Mouse (Mus musculus) right cerebral cortex, postnatal 25 days (tissue): ENCODE measurements around the gene Adgrg5.
A peak's percentile ranks its signal among the peaks of the same experiment; 100 is the strongest.

ENCODE experiments used
- DNase-seq: peaks from one replicate; pipeline ENCODE4 v3.0.0; 2022

Adgrg5 gene

GRCm38 (mm10) chr8:94917851-94918495 lies 5.5 kb upstream of the Adgrg5 start, which contains the start of gene Ccdc102a:
TSS of gene Ccdc102a (minus strand) at chr8:94918098.
- DNase-seq = no peak

- no peak for DNase-seq
Measured at GRCm38 (mm10) chr8:94919256-94919655, 4.2 kb upstream of the Adgrg5 start.

DNA sequence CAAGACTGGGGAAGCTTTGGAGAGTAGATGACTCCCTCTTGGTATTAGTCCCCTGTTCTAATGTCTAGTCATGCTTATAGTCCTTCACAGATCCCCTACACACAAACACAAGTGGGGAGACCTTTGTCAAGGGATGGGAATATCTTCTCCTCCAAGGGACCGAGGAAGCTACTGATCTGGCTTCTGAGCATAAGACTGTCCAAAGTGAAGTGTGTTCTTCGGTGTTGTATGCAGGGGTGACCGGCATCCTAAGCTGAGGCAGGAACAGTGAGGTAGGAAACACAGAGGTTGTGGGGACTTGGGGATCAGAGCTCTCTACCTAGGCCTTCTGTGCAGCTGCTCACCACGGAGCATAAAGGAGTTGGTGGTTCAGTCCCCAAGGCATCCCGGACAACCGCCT lies 1.3 kb upstream of the Adgrg5 start:
- no peak for DNase-seq

DNA sequence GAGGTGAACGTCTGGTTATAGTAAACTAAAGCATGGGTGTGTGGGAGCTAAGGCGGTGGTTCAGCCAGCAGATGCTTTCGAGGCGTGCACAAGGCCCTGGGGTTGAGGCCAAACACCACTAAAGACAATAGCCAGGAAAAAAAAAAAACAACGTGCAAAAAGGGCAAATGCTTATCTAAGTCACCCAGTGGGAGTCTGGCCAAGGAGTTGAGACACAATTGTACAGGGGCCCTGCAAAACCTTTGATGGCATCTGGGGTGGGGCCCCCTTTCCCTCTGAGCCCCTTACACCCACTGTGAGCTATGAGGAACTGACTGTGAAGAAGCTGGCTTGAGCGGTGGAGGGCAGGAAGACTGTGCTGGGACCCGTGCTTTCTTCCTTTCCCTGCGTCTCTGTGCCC lies 892 bp upstream of the Adgrg5 start:
- DNase-seq = no peak

DNA sequence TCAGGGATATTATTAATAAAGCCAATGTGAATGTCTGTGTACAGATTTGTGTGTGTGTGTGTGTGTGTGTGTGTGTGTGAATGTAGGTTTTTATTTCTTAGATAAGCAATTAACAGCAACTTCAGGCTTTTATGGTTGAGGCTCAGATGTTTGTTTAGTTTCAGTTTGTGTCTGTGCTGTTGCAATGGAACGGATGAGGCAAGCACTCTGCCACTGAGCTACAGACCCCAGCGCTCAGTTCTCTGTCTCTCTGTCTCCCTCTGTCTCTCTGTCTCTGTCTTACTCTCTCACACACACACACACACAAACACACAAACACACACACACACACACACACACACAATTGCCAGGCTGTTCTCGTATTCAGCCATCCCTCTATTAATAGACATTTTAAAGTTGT lies 4.7 kb downstream of the Adgrg5 start:
- DNase-seq = no peak

DNA sequence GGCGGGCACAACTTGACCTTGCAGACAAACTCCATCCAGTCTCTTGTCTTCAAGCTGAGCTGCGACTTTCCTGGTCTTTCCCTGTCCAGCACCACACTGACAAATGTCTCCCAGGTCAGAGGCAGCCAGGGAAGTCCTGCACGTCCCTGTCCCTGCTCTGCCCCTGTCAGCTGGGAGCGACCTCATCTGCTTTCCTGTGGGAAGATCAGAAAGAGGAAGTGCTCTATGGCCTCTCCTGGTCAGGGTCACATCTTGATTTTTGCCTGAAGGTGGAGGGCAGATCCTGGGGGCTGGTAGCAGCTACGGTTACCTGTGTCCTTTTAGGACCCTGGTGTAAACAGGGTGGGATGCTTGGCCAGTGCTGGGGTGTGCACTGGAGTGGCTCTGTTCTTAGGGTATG lies 10.4 kb downstream of the Adgrg5 start:
- no peak for DNase-seq

DNA sequence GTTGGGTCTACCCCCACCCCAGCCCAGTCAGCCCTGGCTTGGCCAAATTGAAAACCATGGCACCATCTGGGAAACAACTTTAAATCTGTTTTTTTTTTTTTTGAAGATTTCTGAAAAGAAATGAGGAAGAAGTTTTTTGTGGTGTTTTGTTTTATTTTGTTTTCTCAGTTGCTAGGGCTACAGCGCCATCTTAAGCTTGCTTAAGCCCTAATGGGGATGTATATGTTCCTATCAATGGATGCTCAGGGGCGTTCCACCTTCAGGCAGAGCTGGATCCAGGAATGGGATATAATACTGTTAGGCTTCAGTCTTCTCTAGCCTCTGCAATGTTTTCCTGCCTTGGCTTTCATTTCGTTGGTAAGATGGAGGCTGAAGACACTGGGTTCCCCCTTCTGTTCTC lies 11.7 kb downstream of the Adgrg5 start:
- DNase-seq = no peak

DNA sequence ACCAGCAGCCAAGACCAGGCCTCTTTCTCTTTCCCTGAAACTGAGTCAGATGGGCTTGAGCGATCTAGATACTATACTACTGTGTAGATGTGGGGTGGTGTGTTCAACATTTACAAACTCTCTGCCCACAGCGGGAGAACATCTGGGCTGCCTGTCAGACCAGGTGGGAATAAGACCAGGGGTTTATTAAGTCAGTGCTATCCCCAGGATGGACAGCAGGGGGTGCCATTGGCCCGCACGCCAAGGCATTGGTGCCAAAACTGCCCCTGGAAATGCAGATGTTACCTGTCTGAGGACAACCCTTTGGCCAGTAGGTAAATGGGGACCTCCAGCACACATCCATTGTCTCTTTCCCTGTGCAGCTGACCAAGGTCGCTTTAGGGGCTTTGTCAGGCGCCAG lies 19.1 kb downstream of the Adgrg5 start:
- DNase-seq = peak; percentile 50

- DNase-seq = peak; percentile 68
Measured at GRCm38 (mm10) chr8:94945185-94945584, 21.7 kb downstream of the Adgrg5 start.

DNA sequence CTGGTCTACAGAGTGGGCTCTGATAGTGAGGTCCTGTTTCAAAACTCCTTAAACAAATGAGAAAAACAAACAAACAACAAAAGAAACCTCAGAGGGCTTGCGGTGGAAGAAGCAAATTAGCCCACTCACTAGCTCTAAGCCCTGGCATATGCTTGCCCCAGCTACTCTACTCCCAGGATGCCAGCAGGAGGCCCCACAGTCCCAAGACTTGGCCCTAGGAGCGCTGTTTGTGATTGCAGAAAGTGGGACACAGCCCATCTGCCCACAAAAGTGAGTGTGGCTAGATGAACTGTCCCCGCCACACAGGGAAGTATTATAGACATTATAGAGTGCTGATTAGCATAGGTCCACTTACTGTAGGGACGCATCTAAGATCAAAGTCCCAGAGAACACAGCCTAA lies 24.9 kb downstream of the Adgrg5 start:
- no peak for DNase-seq

DNA sequence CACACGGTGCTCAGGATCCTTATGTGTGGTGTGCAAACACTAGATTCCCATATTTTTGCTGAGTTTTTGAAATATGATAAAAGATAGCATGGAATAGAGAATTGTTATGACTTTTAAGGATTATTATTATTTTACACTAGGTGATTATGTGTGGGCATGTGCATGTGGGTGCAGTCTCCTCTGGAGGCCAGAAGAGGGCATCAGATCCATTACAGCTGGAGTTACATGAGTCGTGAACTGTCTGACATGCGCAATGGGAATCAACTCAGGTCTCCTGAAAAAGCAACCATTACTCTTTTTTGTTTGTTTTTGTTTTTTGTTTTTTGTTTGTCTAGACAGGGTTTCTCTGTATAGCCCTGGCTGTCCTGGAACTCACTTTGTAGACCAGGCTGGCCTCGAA lies 25.5 kb downstream of the Adgrg5 start:
- DNase-seq = no peak

DNA sequence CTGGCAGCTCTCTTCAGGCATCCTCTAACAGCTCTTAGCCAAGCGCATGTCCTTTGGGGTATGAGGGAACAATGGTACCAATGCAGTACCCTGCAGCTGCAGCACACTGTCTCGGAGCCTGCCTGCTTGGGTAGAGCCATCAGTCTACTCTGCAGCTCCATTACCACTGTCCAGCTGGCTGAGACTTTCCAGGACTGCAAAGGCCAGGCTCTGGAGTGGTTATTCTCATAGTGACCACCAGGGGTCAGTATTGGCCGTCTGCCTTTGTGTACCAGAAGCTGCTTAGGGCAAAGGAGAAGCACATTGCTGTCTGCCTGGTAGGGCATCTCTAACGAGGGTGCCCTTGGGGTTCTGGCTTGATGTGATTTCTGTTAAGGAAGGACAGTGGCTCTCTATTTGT lies 26.6 kb downstream of the Adgrg5 start:
- peak; percentile 73 for DNase-seq

DNA sequence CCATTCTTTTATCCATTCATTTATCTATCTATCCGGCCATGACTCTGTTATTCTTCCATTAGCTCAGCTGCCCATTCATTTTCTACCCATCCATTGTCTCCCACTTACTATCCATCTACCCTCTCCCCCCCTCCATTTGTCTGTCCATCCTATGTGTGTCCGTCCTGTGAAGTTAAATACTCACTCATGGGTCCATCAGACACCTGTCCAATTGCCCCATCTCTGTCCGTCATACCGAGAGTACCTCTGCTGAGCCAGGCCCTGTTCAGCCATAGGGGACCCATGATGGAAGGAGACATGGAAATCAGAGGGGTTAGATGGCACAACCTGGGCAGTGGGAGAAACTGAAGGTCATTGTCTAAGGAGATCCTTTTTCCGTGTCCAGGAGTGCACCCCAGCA lies 27.0 kb downstream of the Adgrg5 start:
- DNase-seq = no peak

DNA sequence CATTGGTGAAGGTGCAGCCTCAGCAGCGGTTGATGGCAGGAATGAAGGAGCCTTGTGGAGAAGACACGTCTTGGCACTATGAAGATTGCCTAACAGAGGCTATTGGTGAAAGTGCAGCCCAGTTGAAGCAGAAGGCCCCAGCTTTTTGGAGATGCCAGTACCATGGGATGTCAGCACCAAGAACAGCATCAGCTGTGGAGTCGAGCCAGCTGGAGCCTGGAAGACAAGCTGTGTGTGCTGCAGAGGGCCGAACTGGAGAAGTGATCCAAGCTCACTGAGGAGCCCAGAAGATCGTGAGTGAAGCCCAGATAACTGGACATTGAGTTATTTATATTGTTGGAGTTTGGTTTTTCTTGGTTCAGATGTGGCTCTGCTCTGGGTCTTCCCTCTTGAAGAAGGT lies 28.6 kb downstream of the Adgrg5 start:
- DNase-seq = no peak

GRCm38 (mm10) chr8:94953624-94954367 lies 30.3 kb downstream of the Adgrg5 start:
- DNase-seq = no peak

DNA sequence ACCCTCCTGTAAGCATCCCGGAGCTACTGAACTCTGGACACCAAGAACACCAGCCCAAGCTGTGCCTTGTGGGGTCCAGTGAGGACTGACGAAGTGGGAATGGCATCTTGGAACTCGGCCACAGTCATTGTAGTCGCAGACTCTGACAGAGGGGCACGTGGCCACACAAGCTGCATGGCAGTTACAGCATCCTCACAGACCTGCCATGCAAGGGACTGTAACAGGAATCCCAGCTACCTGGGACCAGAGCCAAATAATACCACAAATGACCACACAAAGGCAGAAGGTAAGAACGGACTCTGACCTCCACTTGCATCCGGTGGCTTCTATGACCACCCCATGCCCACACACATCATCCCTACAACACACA lies 30.9 kb downstream of the Adgrg5 start:
- no peak for DNase-seq

- no peak for DNase-seq
Measured at GRCm38 (mm10) chr8:94954921-94955758, 31.6 kb downstream of the Adgrg5 start.

GRCm38 (mm10) chr8:94956078-94956574 lies 32.6 kb downstream of the Adgrg5 start:
- no peak for DNase-seq

DNA sequence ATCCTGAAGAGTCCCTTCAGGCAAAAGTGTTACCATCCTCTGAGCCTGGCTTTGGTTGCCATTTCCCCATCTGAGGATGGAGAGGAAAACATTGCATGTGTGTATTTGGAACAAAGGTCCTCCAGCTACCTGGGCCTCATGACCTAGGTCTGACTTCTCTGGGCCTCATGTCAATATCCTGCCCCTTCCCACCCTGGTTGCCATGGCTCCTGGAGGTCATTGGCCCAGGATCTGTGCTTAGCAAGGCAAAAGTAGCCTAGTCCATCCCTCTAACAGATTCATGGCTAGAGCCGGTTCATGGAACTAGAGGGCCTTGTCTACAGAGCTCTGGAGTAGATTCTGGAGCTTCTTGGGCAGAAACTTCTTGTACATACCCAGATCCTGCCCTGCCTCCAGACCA lies 38.7 kb downstream of the Adgrg5 start:
- DNase-seq = no peak

DNA sequence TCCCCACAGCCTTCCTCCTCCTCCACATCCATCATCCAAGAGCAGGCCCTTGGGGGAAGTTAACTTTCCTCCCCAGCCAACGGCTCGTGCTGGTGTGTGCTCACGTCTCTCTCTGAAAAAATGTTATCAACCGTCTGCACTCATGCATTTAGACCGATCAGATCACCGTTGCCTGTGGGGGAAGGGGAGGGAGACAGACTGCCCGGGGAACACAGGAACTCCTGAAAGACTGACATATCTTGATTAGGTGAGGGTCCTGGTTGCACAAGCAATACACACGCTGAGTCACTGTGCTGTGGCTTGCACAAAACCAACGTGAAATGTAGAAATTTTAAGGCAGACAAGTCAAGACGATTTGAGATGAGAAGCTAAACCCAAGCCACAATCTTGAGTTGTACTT lies 41.3 kb downstream of the Adgrg5 start:
- no peak for DNase-seq

- DNase-seq = no peak
Measured at GRCm38 (mm10) chr8:94966578-94966977, 43.1 kb downstream of the Adgrg5 start.

DNA sequence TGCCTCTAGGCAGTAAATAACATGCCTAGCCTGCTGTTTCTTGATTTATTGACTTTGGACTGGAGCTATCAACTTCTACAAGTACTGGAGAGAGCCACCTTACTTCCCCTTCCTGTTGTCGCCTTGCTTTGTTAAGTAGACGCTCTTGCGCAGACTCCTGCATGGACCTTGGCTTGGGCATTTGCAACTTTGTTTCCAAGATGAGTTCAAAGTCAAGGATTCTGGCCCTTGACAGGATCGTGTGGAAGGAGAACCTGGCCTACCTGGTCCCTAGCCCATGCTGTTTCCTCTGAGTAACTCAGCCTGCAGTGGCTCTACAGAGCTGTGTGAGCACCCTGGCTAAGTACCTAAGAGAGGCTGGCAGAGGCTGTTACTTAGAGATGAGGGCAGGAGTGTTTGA lies 43.6 kb downstream of the Adgrg5 start:
- no peak for DNase-seq

- DNase-seq = no peak
Measured at GRCm38 (mm10) chr8:94967554-94967953, 44.1 kb downstream of the Adgrg5 start.

DNA sequence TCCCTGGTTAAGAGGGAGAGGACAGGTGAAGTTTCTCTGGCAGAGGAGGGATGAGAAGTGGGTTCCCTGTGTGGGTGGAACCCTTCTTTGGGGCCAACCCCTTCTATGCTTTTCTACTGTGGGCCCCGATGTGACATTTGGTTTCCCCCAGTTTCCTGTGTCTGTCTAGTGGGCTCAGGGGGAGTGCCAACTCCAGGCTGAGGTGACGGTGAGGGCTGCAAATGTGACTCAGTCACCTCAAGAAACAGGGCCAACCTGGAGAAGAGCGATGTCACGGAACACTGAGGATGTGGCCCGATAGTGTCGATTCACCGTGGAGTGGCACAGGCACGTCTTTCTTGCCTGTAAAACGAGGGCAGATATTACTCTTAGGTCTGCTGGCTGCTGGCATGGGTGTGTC lies 49.8 kb downstream of the Adgrg5 start:
- no peak for DNase-seq
